Mouse (Mus musculus): ENCODE measurements around the gene Ice2. TPM values are rescaled to one million over a fixed set of nuclear protein-coding genes. Genes with fewer than 3 reads are reported as not detected.

The Ice2 gene
- total RNA-seq, 2 experiments from 2014 or later = 16.4 to 27.5 TPM

DNA sequence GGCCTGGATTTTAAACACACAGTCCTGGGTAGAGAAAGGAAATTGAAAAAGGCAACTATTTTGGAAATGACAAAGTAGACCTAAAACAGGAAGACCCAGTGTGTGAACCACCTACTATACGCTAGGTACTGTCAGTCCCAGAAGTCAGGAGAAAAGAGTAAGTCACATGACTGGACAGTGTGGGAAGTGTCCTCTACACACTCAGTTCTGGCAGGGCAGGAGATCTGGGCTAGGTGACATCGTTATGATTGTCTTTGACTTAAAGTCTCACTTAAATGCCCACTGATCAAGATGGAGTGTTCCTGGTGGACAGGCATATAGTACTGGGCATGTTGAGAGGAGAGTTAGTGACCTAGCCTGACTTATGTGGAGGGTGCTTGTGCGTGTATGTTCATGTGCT, 59.4 kb downstream of the Ice2 start:
- ATAC-seq (replicated peaks; ENCODE audit: poor library complexity, severe bottlenecking) = no peak

- peak; percentile 25 for ATAC-seq (replicated peaks; ENCODE audit: poor library complexity, severe bottlenecking)
Measured at GRCm38 (mm10) chr9:69457747-69458625, 60.3 kb downstream of the Ice2 start.

DNA sequence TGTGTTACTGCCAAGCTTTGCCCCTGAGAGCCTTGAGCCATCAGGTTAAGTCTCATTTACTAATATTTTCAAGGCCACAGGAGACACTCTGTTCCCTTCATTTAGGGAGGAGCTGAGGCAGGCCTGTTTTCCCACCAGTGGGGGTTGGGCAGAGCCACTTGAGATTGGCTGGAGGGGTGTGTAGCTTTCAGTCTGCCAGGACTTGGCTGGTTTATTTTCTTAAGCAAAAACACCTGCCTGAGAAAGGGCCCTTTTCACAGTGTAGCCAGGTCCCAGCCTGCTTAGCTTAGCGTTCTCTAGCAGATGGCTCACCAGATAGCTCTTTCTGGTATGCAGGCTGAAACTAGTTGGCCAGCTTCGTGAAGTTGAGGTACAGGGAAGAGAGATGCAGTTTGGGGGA, 61.3 kb downstream of the Ice2 start:
- no peak for ATAC-seq (replicated peaks; ENCODE audit: poor library complexity, severe bottlenecking)

DNA sequence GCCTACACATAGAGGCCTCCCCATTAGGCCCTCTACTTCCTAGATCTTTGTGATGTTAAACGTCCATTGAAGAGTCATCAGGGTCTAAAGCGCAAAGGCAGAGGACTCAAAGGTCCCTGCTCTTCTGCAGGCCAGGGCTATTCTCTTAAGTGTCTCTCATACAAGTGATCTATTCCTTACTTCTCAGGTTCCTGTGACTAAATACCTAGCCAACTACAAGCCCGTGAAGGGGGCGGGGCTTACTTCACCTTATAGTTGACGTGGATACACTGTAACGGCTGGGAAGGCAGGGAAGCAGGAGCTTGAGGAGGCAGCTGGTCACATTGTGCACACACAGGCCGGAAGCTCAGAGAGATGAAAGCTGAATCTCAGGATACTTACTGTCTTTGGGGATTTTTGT, 62.2 kb downstream of the Ice2 start:
- no peak for ATAC-seq (replicated peaks; ENCODE audit: poor library complexity, severe bottlenecking)

GRCm38 (mm10) chr9:69463046-69463445, 65.3 kb downstream of the Ice2 start:
- ATAC-seq (replicated peaks; ENCODE audit: poor library complexity, severe bottlenecking) = no peak

GRCm38 (mm10) chr9:69464109-69464756, 66.5 kb downstream of the Ice2 start:
- peak; percentile 50 for ATAC-seq (replicated peaks; ENCODE audit: poor library complexity, severe bottlenecking)

- peak; percentile 86 for ATAC-seq (replicated peaks; ENCODE audit: poor library complexity, severe bottlenecking)
Measured at GRCm38 (mm10) chr9:69466098-69466497, 68.4 kb downstream of the Ice2 start.

DNA sequence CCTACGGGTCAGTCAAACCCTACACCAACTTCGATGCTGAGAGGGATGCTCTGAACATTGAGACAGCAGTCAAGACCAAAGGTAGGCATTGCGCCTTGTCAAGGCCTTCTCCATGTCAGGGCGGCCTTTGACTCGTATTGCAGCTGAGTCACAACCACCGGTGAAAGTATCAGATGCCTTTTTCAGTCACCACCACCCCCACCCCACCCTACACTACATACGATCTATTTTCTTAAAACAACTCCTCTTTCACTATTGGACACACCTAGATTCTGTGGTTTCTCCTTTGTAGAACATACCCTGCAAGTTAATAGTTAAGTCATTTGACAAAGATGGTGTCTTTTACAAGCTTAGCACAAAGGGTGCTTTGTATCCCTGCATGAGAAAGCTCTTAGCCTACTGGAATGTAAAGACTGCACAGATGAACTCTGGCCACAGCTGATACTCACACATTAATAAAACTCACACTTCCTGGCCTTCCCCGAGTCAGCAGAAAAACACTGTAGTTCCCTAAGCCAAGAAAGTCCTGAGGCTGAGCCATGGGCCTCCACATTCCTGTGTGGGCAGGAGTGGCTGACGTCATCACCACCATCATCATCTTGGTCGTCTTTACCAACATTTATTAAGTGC, 69.7 kb downstream of the Ice2 start:
- ATAC-seq (replicated peaks; ENCODE audit: poor library complexity, severe bottlenecking) = no peak

- no peak for ATAC-seq (replicated peaks; ENCODE audit: poor library complexity, severe bottlenecking)
Measured at GRCm38 (mm10) chr9:69468991-69469390, 71.3 kb downstream of the Ice2 start.

DNA sequence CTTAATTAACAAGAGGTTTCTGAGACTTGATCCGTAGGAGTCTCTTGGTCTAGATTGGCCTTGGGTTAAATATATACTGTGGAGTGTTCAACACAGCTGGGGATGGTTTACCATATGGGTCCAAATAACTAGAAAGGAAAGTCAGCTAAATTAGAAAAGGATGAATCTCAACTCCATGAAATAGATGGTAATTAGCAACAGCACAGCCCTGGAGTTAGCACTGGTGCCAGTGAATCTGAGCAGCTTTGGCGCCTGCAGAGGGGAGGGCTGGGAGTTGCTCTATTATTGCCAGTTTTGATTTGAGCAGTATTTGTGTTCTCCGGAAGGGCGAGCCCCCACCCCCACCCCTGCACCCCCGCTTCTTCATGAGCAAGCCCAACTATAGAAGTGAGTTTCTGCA, 72.7 kb downstream of the Ice2 start:
- ATAC-seq (replicated peaks; ENCODE audit: poor library complexity, severe bottlenecking) = no peak

- ATAC-seq (replicated peaks; ENCODE audit: poor library complexity, severe bottlenecking) = no peak
Measured at GRCm38 (mm10) chr9:69470921-69471320, 73.2 kb downstream of the Ice2 start.

DNA sequence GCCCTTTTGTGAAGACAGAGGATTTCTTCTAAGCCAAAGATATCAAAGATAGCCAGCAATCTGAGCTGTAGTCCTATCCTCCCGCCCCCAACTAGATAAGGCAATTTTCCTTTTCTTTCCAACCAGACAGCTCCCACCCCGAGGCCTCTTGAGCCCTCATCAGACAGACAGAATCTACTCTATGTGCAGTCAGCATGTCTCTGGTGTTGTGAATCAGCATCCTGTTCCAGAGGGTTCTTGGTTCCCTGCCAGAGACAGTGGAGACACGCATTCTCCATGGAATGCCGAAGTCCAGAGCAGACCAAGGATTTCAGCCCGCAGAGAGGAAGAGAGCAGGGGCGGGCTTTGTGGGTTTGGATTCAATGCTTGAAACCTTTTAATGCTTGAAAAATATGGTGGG, 75.0 kb downstream of the Ice2 start:
- ATAC-seq (replicated peaks; ENCODE audit: poor library complexity, severe bottlenecking) = no peak

GRCm38 (mm10) chr9:69475873-69476272, 78.2 kb downstream of the Ice2 start:
- ATAC-seq (replicated peaks; ENCODE audit: poor library complexity, severe bottlenecking) = no peak

DNA sequence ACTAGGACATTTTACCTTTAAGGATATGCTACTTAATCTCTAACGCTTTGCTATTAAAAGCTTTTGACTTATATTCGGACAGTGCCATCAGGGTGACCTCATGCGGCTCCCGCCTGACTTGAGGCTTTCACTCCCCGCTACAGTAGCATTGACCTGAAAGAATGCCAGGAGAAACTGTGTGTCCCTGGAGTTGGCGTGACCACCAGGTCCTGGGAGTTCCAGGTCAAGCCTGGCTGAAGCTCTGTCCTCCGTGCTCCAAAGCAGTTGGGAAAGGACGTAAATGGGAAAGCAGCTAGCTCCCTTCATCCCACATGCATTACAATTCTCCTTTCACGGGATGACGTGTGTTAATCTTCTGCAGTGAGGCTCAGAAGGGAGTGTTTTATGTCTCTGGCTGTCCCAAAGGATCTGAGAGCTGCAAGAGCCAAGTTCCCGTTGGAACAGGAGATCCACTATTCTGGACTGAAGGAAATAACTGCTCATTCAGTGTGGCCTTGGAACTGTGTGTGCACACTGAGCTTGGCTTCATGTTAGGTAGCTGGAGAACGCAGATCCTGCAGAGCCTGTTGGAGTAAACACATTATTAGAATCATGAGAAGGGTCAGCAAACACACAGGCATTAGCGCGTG, 79.6 kb downstream of the Ice2 start:
- no peak for ATAC-seq (replicated peaks; ENCODE audit: poor library complexity, severe bottlenecking)

DNA sequence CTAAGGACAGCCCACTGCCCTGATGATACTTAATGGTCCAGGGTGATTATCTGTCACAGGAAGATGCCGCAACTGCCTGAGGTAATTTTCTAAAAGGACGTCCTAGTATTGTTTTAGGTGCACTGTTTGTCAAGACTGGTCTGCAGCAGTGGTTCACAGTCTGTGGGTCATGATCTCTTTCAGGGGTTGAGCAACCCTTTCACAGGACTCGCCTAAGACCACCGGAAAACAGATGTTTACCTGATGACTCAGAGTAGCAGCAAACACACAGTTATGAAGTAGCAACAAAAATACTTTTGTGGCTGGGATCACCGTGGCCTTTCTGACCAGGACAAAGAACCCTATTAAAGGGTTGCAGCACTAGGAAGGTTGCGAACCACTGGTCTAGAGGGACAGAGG, 80.1 kb downstream of the Ice2 start:
- peak; percentile 52 for ATAC-seq (replicated peaks; ENCODE audit: poor library complexity, severe bottlenecking)

DNA sequence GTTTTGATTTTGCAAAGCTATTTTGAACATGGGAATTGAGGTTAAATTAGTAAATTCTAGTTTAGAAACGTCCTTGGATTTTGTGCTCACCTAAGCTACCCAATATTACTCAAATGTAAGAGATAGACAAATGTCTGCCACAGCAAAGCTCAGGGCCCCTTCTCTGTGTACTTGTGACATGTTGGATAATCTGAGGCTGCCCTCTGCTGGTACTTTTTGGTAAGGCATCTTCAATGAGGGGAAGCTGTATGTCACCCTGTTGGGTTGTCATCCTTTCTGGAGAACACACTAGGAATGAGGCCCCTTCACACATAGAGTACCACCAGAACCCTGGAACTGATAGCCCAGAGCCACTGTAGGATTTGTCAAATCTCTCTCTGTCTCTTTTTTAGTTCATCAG, 82.6 kb downstream of the Ice2 start:
- ATAC-seq (replicated peaks; ENCODE audit: poor library complexity, severe bottlenecking) = peak; percentile 80

Other genes starting within 250 kb of the Ice2 start
- gene Anxa2, start 55.7 kb downstream of the Ice2 start, total RNA-seq (2014; fragmentation: Nextera tagmentation) = 119 and 132 TPM in 2 replicates
- 95.9 and 98.4 TPM in 2 replicates for gene Anxa2, start 55.7 kb downstream of the Ice2 start, total RNA-seq (2017)